Mouse (Mus musculus): ENCODE results near the gene Ppp1r1b. TPM values are rescaled to one million over a fixed set of nuclear protein-coding genes. Genes with fewer than 3 reads are reported as not detected.
A peak's percentile ranks its signal among the peaks of the same experiment; 100 is the strongest.

The Ppp1r1b gene
- not detected in 2 replicates for polyA plus RNA-seq (2012; ENCODE audit: insufficient read depth, insufficient read length, missing spikeins)

- H3K4me3 ChIP-seq (ENCODE audit: insufficient read depth, low read depth, low read length): peak within 1 kb of the TSS; percentile 54
- no peak within 1 kb of the TSS for H3K27ac ChIP-seq (replicated peaks; ENCODE audit: low read depth, low read length)
- no peaks in the 10 kb centered on the region for H3K4me1 ChIP-seq (ENCODE audit: control insufficient read depth, insufficient read depth, insufficient read length, low read length)
These were observed at the start of gene Ppp1r1b for GRCm38 (mm10) chr11:98348083-98348961. Gene Ppp1r1b, plus strand, starts transcription at chr11:98348404.

DNA sequence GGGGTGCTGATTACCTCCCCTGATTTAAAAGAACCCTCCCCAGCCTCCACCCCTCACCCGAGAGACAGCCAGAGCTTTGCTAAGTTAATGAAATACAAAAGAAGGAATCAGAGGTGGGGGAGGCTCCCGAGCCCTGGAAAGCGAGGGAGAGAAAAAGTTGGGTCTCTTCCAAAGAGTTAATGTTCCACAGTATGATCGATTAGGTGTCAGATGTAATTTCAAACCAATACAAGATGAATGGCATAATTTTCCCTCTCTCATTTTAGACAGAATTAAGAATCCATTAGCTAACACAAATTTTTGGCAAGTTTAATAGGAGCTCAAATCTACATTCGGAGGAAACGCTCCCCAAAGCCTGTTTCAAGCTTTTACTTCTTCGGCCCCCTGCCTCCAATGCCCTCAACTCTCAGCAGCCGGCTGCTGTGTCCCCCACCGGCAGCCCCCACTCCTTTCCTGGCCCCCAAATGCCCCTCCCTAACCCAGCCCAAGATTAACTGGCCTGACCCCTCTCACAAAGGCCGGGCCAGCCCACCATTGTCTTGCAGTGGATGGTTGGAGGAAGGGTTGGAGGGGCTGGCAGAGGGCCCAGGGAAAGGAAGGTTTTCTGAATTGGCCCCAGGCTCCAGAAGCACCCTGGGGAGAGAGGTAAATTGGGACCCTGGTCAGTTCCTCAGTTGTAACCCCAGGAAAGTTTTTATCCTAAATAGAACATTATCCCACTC lies 49.6 kb upstream of the Ppp1r1b start:
- Histone ChIP-seq H3K27ac (replicated peaks; ENCODE audit: low read depth, low read length) (peak overlapping the region; percentile 88), H3K4me3 (ENCODE audit: insufficient read depth, low read depth, low read length) (peak overlapping the region; percentile 15; the same call in 1 of the 2 replicates), H3K4me1 (ENCODE audit: control insufficient read depth, insufficient read depth, insufficient read length, low read length) (peaks cover 22% of the 10 kb centered on the region)

GRCm38 (mm10) chr11:98313790-98314323 lies 34.3 kb upstream of the Ppp1r1b start:
- Histone ChIP-seq H3K4me1 (ENCODE audit: control insufficient read depth, insufficient read depth, insufficient read length, low read length) (no peaks in the 10 kb centered on the region), H3K27ac (replicated peaks; ENCODE audit: low read depth, low read length) (no peak overlapping the region), H3K4me3 (ENCODE audit: insufficient read depth, low read depth, low read length) (no peak overlapping the region)

DNA sequence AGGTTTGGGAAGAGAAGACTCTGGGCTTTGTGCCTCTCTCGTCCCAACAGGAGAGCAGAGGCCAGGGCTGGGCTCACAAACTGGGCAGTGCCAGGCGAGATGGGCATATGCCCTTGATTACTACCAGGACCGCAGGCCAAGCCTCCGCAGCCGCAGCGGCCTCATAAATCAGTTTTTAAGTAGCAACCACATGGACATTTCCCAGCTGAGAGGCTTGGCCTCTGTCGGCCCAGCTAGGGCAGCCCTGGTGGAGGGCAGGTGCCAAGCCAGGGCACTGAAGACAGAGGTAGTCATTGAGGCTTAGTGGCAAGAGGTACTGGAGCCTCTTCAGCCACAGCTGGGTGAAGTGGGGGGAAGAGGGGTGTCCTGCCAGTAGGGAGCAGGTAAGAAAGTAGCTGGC lies 30.7 kb upstream of the Ppp1r1b start:
- Histone ChIP-seq H3K4me3 (ENCODE audit: insufficient read depth, low read depth, low read length) (no peak overlapping the region), H3K27ac (replicated peaks; ENCODE audit: low read depth, low read length) (no peak overlapping the region), H3K4me1 (ENCODE audit: control insufficient read depth, insufficient read depth, insufficient read length, low read length) (no peaks in the 10 kb centered on the region)

GRCm38 (mm10) chr11:98318421-98319116 lies 29.6 kb upstream of the Ppp1r1b start:
- Histone ChIP-seq H3K27ac (replicated peaks; ENCODE audit: low read depth, low read length) (no peak overlapping the region), H3K4me3 (ENCODE audit: insufficient read depth, low read depth, low read length) (no peak overlapping the region), H3K4me1 (ENCODE audit: control insufficient read depth, insufficient read depth, insufficient read length, low read length) (no peaks in the 10 kb centered on the region)

GRCm38 (mm10) chr11:98319120-98319519 lies 29.1 kb upstream of the Ppp1r1b start:
- no peak overlapping the region for H3K27ac ChIP-seq (replicated peaks; ENCODE audit: low read depth, low read length)
- H3K4me1 ChIP-seq (ENCODE audit: control insufficient read depth, insufficient read depth, insufficient read length, low read length): no peaks in the 10 kb centered on the region
- H3K4me3 ChIP-seq (ENCODE audit: insufficient read depth, low read depth, low read length): no peak overlapping the region

- Histone ChIP-seq H3K4me1 (ENCODE audit: control insufficient read depth, insufficient read depth, insufficient read length, low read length) (no peaks in the 10 kb centered on the region), H3K4me3 (ENCODE audit: insufficient read depth, low read depth, low read length) (no peak overlapping the region), H3K27ac (replicated peaks; ENCODE audit: low read depth, low read length) (no peak overlapping the region)
These were observed 28.7 kb upstream of the Ppp1r1b start for GRCm38 (mm10) chr11:98319544-98319943.

GRCm38 (mm10) chr11:98319944-98320343 lies 28.3 kb upstream of the Ppp1r1b start:
- no peak overlapping the region for H3K27ac ChIP-seq (replicated peaks; ENCODE audit: low read depth, low read length)
- H3K4me1 ChIP-seq (ENCODE audit: control insufficient read depth, insufficient read depth, insufficient read length, low read length): no peaks in the 10 kb centered on the region
- no peak overlapping the region for H3K4me3 ChIP-seq (ENCODE audit: insufficient read depth, low read depth, low read length)

DNA sequence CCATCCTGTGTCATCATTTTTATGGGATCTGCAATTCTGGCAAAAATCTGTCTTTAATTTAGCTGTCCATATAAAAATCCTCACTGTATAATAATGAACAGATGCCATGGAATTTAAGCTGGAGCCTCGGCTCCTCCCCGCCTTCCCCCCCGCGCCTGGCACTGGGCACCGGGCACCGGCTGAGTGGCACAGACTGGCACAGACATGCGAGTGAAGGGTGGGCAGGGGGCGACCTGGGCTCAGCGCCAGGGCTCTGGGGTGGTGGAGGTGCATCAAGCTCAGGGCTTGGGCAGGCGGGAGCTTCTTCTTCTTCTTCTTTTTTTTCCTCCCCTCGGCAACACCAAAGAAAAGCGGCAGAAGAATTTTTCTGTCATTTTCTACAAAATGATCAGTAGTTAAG lies 27.8 kb upstream of the Ppp1r1b start:
- H3K27ac ChIP-seq (replicated peaks; ENCODE audit: low read depth, low read length): no peak overlapping the region
- H3K4me1 ChIP-seq (ENCODE audit: control insufficient read depth, insufficient read depth, insufficient read length, low read length): no peaks in the 10 kb centered on the region
- H3K4me3 ChIP-seq (ENCODE audit: insufficient read depth, low read depth, low read length): no peak overlapping the region

GRCm38 (mm10) chr11:98320806-98321676 lies 27.2 kb upstream of the Ppp1r1b start:
- Histone ChIP-seq H3K4me1 (ENCODE audit: control insufficient read depth, insufficient read depth, insufficient read length, low read length) (no peaks in the 10 kb centered on the region), H3K27ac (replicated peaks; ENCODE audit: low read depth, low read length) (no peak overlapping the region), H3K4me3 (ENCODE audit: insufficient read depth, low read depth, low read length) (no peak overlapping the region)

DNA sequence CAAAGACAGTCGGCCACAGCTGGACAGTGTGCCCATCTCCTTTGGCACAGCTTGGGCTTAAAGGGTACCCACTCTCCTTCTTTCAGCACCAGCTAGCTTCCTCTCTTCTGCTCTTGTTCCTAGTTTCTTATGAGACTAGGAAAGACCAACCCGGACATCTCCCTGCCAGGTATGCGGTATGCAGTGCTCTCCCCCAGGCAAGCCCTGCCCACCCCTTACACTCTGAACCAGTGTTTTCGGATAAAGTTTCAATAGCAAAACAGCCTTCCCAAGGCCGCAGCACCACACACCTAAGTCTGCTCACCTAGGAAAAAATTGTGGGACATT lies 26.6 kb upstream of the Ppp1r1b start:
- Histone ChIP-seq H3K4me3 (ENCODE audit: insufficient read depth, low read depth, low read length) (no peak overlapping the region), H3K27ac (replicated peaks; ENCODE audit: low read depth, low read length) (no peak overlapping the region), H3K4me1 (ENCODE audit: control insufficient read depth, insufficient read depth, insufficient read length, low read length) (no peaks in the 10 kb centered on the region)

DNA sequence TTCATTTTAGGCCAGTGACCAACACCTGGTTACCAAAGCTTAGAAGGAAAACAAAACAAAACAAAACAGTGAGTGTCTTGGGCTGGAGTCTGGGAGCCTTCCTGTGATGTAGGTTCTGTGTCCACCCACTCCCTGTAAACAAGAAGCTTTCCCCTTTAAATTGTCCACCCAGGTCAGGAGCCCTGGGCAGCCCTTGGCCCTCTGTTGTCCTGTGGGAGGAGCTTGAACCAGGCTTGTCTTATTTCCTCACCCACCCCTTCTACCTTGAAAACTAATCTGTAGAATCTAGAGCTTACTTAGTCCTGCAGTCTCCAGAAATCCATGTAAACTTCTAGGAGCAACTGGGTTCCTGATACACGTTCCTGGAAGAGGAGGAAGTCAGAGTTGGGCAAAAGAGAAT lies 26.0 kb upstream of the Ppp1r1b start:
- no peak overlapping the region for H3K27ac ChIP-seq (replicated peaks; ENCODE audit: low read depth, low read length)
- H3K4me1 ChIP-seq (ENCODE audit: control insufficient read depth, insufficient read depth, insufficient read length, low read length): no peaks in the 10 kb centered on the region
- H3K4me3 ChIP-seq (ENCODE audit: insufficient read depth, low read depth, low read length): no peak overlapping the region

DNA sequence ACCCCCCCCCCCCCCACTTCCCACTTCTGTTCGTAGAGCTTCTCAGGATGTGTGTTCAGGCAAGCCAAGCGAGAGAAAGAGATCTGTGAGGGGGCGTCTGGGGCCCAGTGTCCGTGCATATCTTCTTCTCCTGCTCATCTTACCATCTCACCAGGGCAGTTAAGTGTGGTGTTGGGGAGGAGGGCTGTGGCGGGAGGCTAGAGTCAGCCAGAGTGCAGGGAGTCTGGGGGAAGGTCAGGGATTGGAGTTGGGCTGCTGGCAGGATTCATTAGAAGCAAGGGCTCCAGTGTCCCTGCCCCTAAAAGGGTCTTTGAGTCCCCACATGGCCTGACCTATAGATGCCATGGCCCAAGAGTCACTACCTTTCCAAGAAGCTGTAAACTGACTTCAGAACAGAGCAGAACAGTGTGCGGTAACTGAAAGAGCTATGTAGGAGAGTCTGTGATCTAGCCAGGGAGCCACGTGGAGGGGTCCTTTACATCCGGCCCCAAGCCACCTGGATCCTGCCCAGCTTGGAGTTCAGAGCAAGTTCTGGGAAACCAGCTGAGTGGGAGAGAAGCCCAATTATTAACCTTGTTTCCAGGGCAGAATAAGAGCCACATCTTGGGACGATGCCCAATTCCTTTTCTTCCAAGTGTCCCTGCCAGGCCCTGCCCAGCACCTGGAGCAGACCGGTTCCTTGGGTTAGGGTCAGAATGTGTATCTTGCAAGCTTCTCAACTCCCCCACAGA lies 24.9 kb upstream of the Ppp1r1b start:
- Histone ChIP-seq H3K27ac (replicated peaks; ENCODE audit: low read depth, low read length) (no peak overlapping the region), H3K4me1 (ENCODE audit: control insufficient read depth, insufficient read depth, insufficient read length, low read length) (no peaks in the 10 kb centered on the region; the same call in 1 of the 2 replicates), H3K4me3 (ENCODE audit: insufficient read depth, low read depth, low read length) (no peak overlapping the region)

- no peak overlapping the region for H3K4me3 ChIP-seq (ENCODE audit: insufficient read depth, low read depth, low read length)
- no peak overlapping the region for H3K27ac ChIP-seq (replicated peaks; ENCODE audit: low read depth, low read length)
- H3K4me1 ChIP-seq (ENCODE audit: control insufficient read depth, insufficient read depth, insufficient read length, low read length): no peaks in the 10 kb centered on the region; the same call in 1 of the 2 replicates
These were observed 24.3 kb upstream of the Ppp1r1b start for GRCm38 (mm10) chr11:98323933-98324332.
